Mouse (Mus musculus): ENCODE results near the gene Rab27a. TPM values are rescaled to one million over a fixed set of nuclear protein-coding genes. Genes with fewer than 3 reads are reported as not detected.
"Not testable (repeated sequence)": the region's sequence is repeated elsewhere in the genome, so short reads cannot be mapped to it uniquely, and the experiment has no call there.

Rab27a gene
- polyA plus RNA-seq, 1 experiment: 0.06 TPM

- no peaks in the 10 kb centered on the region for H3K79me3 ChIP-seq (ENCODE audit: low read depth)
- H3K4me3 ChIP-seq (ENCODE audit: insufficient read depth, poor library complexity, severe bottlenecking): no peak overlapping the region
- peaks cover 14% of the 10 kb centered on the region for H3K27me3 ChIP-seq (ENCODE audit: control insufficient read depth, insufficient read depth, insufficient read length)
- H3ac ChIP-seq (ENCODE audit: control insufficient read depth, insufficient read length, low read depth): no peak overlapping the region
- H3K79me2 ChIP-seq (ENCODE audit: control insufficient read depth, insufficient read depth): no peaks in the 10 kb centered on the region
- H3K36me3 ChIP-seq (ENCODE audit: control insufficient read depth, insufficient read depth): no peaks in the 10 kb centered on the region
- TF ChIP-seq MAX (IDR thresholded peaks at IDR 0.05): no peak
- no peak for TF ChIP-seq MYOG (IDR thresholded peaks at IDR 0.05; ENCODE audit: control insufficient read depth, extremely low read depth, insufficient read length)
- TF ChIP-seq USF1 (IDR thresholded peaks at IDR 0.05; ENCODE audit: low read depth): no peak
- TF ChIP-seq FOSL1 (IDR thresholded peaks at IDR 0.05; ENCODE audit: insufficient read depth, low read length, poor library complexity, severe bottlenecking): no peak
- TF ChIP-seq CTCF (IDR thresholded peaks at IDR 0.05; ENCODE audit: control insufficient read depth, insufficient read depth, insufficient read length): no peak
- TF ChIP-seq MYOD1 (IDR thresholded peaks at IDR 0.05; ENCODE audit: control insufficient read depth, insufficient read length, low read depth): no peak
- TF ChIP-seq CEBPB (IDR thresholded peaks at IDR 0.05; ENCODE audit: low read depth): no peak
Observed at GRCm38 (mm10) chr9:73068230-73068679, 23.6 kb downstream of the Rab27a start.

- no peaks in the 10 kb centered on the region for H3K36me3 ChIP-seq (ENCODE audit: control insufficient read depth, insufficient read depth)
- no peaks in the 10 kb centered on the region for H3K79me3 ChIP-seq (ENCODE audit: low read depth)
- no peaks in the 10 kb centered on the region for H3K79me2 ChIP-seq (ENCODE audit: control insufficient read depth, insufficient read depth)
- no peak overlapping the region for H3K4me3 ChIP-seq (ENCODE audit: insufficient read depth, poor library complexity, severe bottlenecking)
- H3ac ChIP-seq (ENCODE audit: control insufficient read depth, insufficient read length, low read depth): no peak overlapping the region
- peaks cover 14% of the 10 kb centered on the region for H3K27me3 ChIP-seq (ENCODE audit: control insufficient read depth, insufficient read depth, insufficient read length)
- TF ChIP-seq FOSL1 (IDR thresholded peaks at IDR 0.05; ENCODE audit: insufficient read depth, low read length, poor library complexity, severe bottlenecking) (no peak), USF1 (IDR thresholded peaks at IDR 0.05; ENCODE audit: low read depth) (no peak), MAX (IDR thresholded peaks at IDR 0.05) (no peak), MYOG (IDR thresholded peaks at IDR 0.05; ENCODE audit: control insufficient read depth, extremely low read depth, insufficient read length) (no peak), CTCF (IDR thresholded peaks at IDR 0.05; ENCODE audit: control insufficient read depth, insufficient read depth, insufficient read length) (no peak), CEBPB (IDR thresholded peaks at IDR 0.05; ENCODE audit: low read depth) (no peak), MYOD1 (IDR thresholded peaks at IDR 0.05; ENCODE audit: control insufficient read depth, insufficient read length, low read depth) (no peak)
Observed at GRCm38 (mm10) chr9:73068688-73069087, 24.0 kb downstream of the Rab27a start.

- Histone ChIP-seq H3K27me3 (ENCODE audit: control insufficient read depth, insufficient read depth, insufficient read length) (peaks cover 23% of the 10 kb centered on the region), H3K79me3 (ENCODE audit: low read depth) (no peaks in the 10 kb centered on the region), H3K79me2 (ENCODE audit: control insufficient read depth, insufficient read depth) (no peaks in the 10 kb centered on the region), H3ac (ENCODE audit: control insufficient read depth, insufficient read length, low read depth) (no peak overlapping the region), H3K36me3 (ENCODE audit: control insufficient read depth, insufficient read depth) (no peaks in the 10 kb centered on the region), H3K4me3 (ENCODE audit: insufficient read depth, poor library complexity, severe bottlenecking) (no peak overlapping the region)
- TF ChIP-seq MAX (IDR thresholded peaks at IDR 0.05) (no peak), MYOD1 (IDR thresholded peaks at IDR 0.05; ENCODE audit: control insufficient read depth, insufficient read length, low read depth) (no peak)
Observed at GRCm38 (mm10) chr9:73070971-73071659, 26.5 kb downstream of the Rab27a start.

- no peaks in the 10 kb centered on the region for H3K79me3 ChIP-seq (ENCODE audit: low read depth)
- no peaks in the 10 kb centered on the region for H3K79me2 ChIP-seq (ENCODE audit: control insufficient read depth, insufficient read depth)
- H3K36me3 ChIP-seq (ENCODE audit: control insufficient read depth, insufficient read depth): no peaks in the 10 kb centered on the region
- H3ac ChIP-seq (ENCODE audit: control insufficient read depth, insufficient read length, low read depth): no peak overlapping the region
- H3K4me3 ChIP-seq (ENCODE audit: insufficient read depth, poor library complexity, severe bottlenecking): no peak overlapping the region
- TF ChIP-seq CEBPB (IDR thresholded peaks at IDR 0.05; ENCODE audit: low read depth): no peak
- TF ChIP-seq MYOD1 (IDR thresholded peaks at IDR 0.05; ENCODE audit: control insufficient read depth, insufficient read length, low read depth): no peak
- no peak for TF ChIP-seq MYOG (IDR thresholded peaks at IDR 0.05; ENCODE audit: control insufficient read depth, extremely low read depth, insufficient read length)
- TF ChIP-seq USF1 (IDR thresholded peaks at IDR 0.05; ENCODE audit: low read depth): no peak
- no peak for TF ChIP-seq FOSL1 (IDR thresholded peaks at IDR 0.05; ENCODE audit: insufficient read depth, low read length, poor library complexity, severe bottlenecking)
- no peak for TF ChIP-seq CTCF (IDR thresholded peaks at IDR 0.05; ENCODE audit: control insufficient read depth, insufficient read depth, insufficient read length)
- no peak for TF ChIP-seq MAX (IDR thresholded peaks at IDR 0.05)
- peaks cover 36% of the 10 kb centered on the region for H3K27me3 ChIP-seq (ENCODE audit: control insufficient read depth, insufficient read depth, insufficient read length)
Observed at GRCm38 (mm10) chr9:73072426-73072825, 27.8 kb downstream of the Rab27a start.

- Histone ChIP-seq H3K27me3 (ENCODE audit: control insufficient read depth, insufficient read depth, insufficient read length) (peaks cover 36% of the 10 kb centered on the region), H3K79me3 (ENCODE audit: low read depth) (no peaks in the 10 kb centered on the region), H3K36me3 (ENCODE audit: control insufficient read depth, insufficient read depth) (no peaks in the 10 kb centered on the region)
Observed at GRCm38 (mm10) chr9:73073169-73073568, 28.5 kb downstream of the Rab27a start.

GRCm38 (mm10) chr9:73079349-73079748 lies 34.7 kb downstream of the Rab27a start:
- H3K4me3 ChIP-seq (ENCODE audit: insufficient read depth, poor library complexity, severe bottlenecking); H3K36me3 ChIP-seq (ENCODE audit: control insufficient read depth, insufficient read depth); H3K79me2 ChIP-seq (ENCODE audit: control insufficient read depth, insufficient read depth); H3K79me3 ChIP-seq (ENCODE audit: low read depth); H3ac ChIP-seq (ENCODE audit: control insufficient read depth, insufficient read length, low read depth): not testable (repeated sequence)
- H3K27me3 ChIP-seq (ENCODE audit: control insufficient read depth, insufficient read depth, insufficient read length): peaks cover 30% of the 10 kb centered on the region

More at GRCm38 (mm10) chr9:73073169-73073568, 28.5 kb downstream of the Rab27a start:
- H3ac ChIP-seq (ENCODE audit: control insufficient read depth, insufficient read length, low read depth): no peak overlapping the region
- no peak overlapping the region for H3K4me3 ChIP-seq (ENCODE audit: insufficient read depth, poor library complexity, severe bottlenecking)
- TF ChIP-seq CEBPB (IDR thresholded peaks at IDR 0.05; ENCODE audit: low read depth): no peak
- TF ChIP-seq MYOG (IDR thresholded peaks at IDR 0.05; ENCODE audit: control insufficient read depth, extremely low read depth, insufficient read length): no peak
- TF ChIP-seq MAX (IDR thresholded peaks at IDR 0.05): no peak
- TF ChIP-seq MYOD1 (IDR thresholded peaks at IDR 0.05; ENCODE audit: control insufficient read depth, insufficient read length, low read depth): no peak
- no peak for TF ChIP-seq FOSL1 (IDR thresholded peaks at IDR 0.05; ENCODE audit: insufficient read depth, low read length, poor library complexity, severe bottlenecking)
- TF ChIP-seq CTCF (IDR thresholded peaks at IDR 0.05; ENCODE audit: control insufficient read depth, insufficient read depth, insufficient read length): no peak
- no peak for TF ChIP-seq USF1 (IDR thresholded peaks at IDR 0.05; ENCODE audit: low read depth)
- no peaks in the 10 kb centered on the region for H3K79me2 ChIP-seq (ENCODE audit: control insufficient read depth, insufficient read depth)
